Mouse (Mus musculus) liver, adult 2 months (tissue): Measurements from ENCODE around the gene Fam120c. TPM values are rescaled to one million over a fixed set of nuclear protein-coding genes. Genes with fewer than 3 reads are reported as not detected.

Experiments used
- DNase-seq: peaks from one replicate; pipeline ENCODE4 v3.0.0-alpha.2; 2011; ENCODE audit warnings: low read depth, low spot score; ENCODE audit errors: extremely low read depth
- H3K27ac ChIP-seq: fragments of 200-500 bp; replicated peaks from 2 replicates; pipeline ENCODE4 v1.5.1; 2012; ENCODE audit warnings: low read depth, mild to moderate bottlenecking, control low read depth, inconsistent platforms, low read length; ENCODE audit not compliant: insufficient read depth
- H3K27me3 ChIP-seq: fragments of 200-500 bp; 2 replicates; pipeline ENCODE4 v1.6.1; 2012; ENCODE audit warnings: mild to moderate bottlenecking, moderate library complexity, low read length, inconsistent platforms; ENCODE audit not compliant: control insufficient read depth, insufficient read depth
- H3K36me3 ChIP-seq: fragments of 200-500 bp; 2 replicates; pipeline ENCODE4 v1.6.1; 2012; ENCODE audit warnings: low read length, inconsistent platforms; ENCODE audit not compliant: control insufficient read depth, insufficient read depth
- H3K4me1 ChIP-seq: fragments of 200-500 bp; 2 replicates; pipeline ENCODE4 v1.6.1; 2011; ENCODE audit warnings: low read length; ENCODE audit not compliant: control insufficient read depth, insufficient read depth
- H3K4me3 ChIP-seq: fragments of 200-500 bp; 2 replicates; pipeline ENCODE4 v1.5.1; 2011; ENCODE audit warnings: low read depth, mild to moderate bottlenecking, control low read depth, low read length, moderate library complexity; ENCODE audit not compliant: insufficient read depth
- H3K79me2 ChIP-seq: fragments of 200-500 bp; 2 replicates; pipeline ENCODE4 v1.6.1; 2012; ENCODE audit warnings: inconsistent platforms, mild to moderate bottlenecking, low read length, moderate library complexity; ENCODE audit not compliant: control insufficient read depth, insufficient read depth
- H3K9ac ChIP-seq: fragments of 200-500 bp; 2 replicates; pipeline ENCODE4 v1.6.1; 2012; ENCODE audit warnings: low read depth, mild to moderate bottlenecking, control low read depth, inconsistent platforms, low read length
- CTCF ChIP-seq: fragments of 200-500 bp; IDR thresholded peaks from 2 replicates; pipeline ENCODE4 v1.5.1; 2011; ENCODE audit warnings: low read depth, low read length, control low read depth
- POLR2A ChIP-seq: fragments of 200-500 bp; IDR thresholded peaks from 2 replicates; pipeline ENCODE4 v1.6.1; 2011; ENCODE audit warnings: low read length, control low read depth; ENCODE audit not compliant: insufficient read depth; ENCODE audit errors: extremely low read depth
- WGBS: fragments of 180-500 bp; shearing (Covaris S2); methylation state at CpG from one replicate; pipeline ENCODE4 v1.1.7; 2018; 5-methylcytosine and 5-hydroxymethylcytosine counted together
- polyA plus RNA-seq: library from polyadenylated mRNA; depleted of rRNA; stranded (reverse); fragments of >200 nt; gene quantifications from 2 replicates; pipeline ENCODE4 v1.2.3, GENCODE M21; 2012
- total RNA-seq: library from RNA; depleted of rRNA; stranded (reverse); fragments of >200 nt; gene quantifications from 2 replicates; pipeline ENCODE4 v1.2.3, GENCODE M21; 2014

The Fam120c gene
- total and polyA plus RNA-seq, 2 experiments, result 1.1 to 3.0 TPM

DNA sequence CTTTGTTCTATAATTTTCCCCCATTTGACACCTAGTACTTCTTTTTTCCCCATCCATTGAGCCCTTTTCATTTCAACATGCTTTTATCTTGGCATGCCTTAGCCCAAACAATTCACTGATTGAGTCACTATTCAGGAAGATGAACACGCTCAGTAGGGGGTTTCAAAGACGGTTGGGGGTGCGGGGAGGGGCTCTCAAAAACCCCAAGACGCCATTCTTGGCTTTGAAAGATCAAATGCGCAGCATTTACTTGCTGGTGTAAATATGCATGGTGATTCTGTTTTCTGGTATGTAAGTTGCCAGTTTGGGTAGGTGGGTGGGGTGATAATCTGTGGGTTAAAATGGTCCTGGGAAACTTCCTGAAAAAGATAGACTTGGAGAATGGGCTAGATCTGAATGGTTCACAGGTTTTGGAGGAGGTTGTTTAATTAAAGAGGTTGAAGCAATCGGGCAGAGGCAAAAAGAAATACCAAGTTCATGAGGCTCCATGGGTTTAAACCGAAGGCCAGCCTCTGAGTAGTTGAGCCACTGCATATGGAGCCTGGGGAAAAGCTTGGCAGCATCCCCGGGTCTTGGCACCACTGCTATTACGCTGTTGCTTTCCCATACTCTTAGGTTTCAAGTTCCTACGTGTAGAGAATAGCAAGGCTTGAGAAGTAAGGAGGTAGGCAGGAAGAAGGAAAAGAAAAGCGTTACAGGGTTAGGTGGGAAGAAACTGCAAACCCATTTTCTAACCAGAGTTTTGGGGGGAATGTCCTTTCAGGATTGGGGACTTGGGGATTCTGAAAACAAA, 1.6 kb downstream of the Fam120c start:
- Histone ChIP-seq H3K9ac (no peak overlapping the region), H3K27ac (no peak overlapping the region), H3K36me3 (no peaks in the 10 kb centered on the region), H3K27me3 (no peaks in the 10 kb centered on the region), H3K4me3 (no peak overlapping the region), H3K4me1 (no peaks in the 10 kb centered on the region), H3K79me2 (peaks cover 7% of the 10 kb centered on the region; the same call in 1 of the 2 replicates)
- 35% methylated on average over 11 of the region's 11 CpGs for WGBS
- no peak for DNase-seq
- TF ChIP-seq CTCF, result no peak
- TF ChIP-seq POLR2A, result no peak

DNA sequence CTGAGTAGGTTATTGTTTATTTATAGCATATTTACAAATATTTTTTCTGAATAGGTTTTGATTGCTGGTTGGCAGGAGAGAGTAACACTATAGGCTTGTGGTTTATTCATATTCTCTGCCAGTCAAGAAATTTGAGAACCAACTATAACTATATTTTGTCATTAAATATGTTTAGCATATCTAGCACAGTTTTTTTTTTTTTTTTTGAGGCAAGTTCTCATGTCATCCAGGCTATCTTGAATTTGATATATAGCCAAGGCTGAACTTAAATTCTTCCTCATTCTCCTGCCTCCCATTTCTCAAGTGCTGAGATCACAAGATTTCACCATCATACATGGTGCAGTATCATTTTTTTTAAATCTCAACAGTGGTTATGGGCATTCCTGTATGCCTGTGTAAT, 3.3 kb downstream of the Fam120c start:
- Histone ChIP-seq H3K4me1 (no peaks in the 10 kb centered on the region), H3K79me2 (peaks cover 7% of the 10 kb centered on the region; the same call in 1 of the 2 replicates), H3K27ac (no peak overlapping the region), H3K27me3 (no peaks in the 10 kb centered on the region), H3K4me3 (no peak overlapping the region), H3K36me3 (no peaks in the 10 kb centered on the region), H3K9ac (no peak overlapping the region)
- TF ChIP-seq POLR2A (no peak), CTCF (no peak)
- DNase-seq, result no peak

DNA sequence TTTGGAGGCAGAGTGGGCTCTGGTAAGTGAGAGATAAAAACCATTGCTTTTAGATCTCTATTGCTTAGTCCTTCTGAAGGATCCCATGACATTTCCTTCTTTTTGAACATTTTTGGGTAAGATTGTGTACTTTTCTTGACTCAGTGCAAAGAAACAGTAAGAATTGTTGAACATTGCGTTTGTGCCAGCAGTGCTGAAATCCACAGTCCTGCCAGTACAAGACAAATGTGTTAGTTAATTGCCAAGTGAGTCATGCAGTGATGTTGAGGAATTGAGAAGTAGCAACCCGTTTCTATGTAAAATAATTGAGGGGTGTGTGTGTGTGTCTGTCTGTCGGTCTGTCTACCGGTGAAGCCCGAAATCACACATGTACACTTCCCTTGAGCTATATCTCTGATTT, 5.3 kb downstream of the Fam120c start:
- DNase-seq, result peak; percentile 4
- H3K4me1 ChIP-seq, result no peaks in the 10 kb centered on the region
- WGBS, result 74% methylated on average over 5 of the region's 5 CpGs
- H3K4me3 ChIP-seq, result no peak overlapping the region
- no peak overlapping the region for H3K9ac ChIP-seq
- H3K27me3 ChIP-seq, result no peaks in the 10 kb centered on the region
- peaks cover 6% of the 10 kb centered on the region; the same call in 1 of the 2 replicates for H3K79me2 ChIP-seq
- no peak overlapping the region for H3K27ac ChIP-seq
- no peak for TF ChIP-seq POLR2A
- TF ChIP-seq CTCF, result no peak
- H3K36me3 ChIP-seq, result no peaks in the 10 kb centered on the region

DNA sequence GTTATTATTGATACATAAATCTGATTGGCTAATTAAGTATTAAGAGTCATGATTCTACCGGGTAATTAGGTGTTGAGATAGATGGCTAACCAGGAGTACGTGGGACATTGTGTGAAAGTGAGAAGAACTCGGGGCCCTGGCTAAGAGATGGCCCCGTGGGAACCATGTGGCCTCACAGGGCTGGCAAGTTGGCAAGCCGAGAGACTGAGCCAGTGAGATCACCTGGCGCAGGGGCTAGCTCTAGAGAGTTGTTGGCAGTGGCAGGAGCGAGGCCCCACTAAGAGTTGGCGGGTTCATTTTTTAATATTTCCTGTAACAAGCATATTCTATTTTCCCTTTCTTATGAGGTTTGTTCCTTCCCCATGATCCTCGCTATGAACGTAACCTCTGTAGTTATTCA, 74.8 kb downstream of the Fam120c start:
- no peak overlapping the region for H3K27ac ChIP-seq
- DNase-seq, result no peak
- 95% methylated on average over 10 of the region's 10 CpGs for WGBS
- no peak overlapping the region for H3K4me3 ChIP-seq
- no peak overlapping the region for H3K9ac ChIP-seq
- H3K4me1 ChIP-seq, result no peaks in the 10 kb centered on the region
- H3K36me3 ChIP-seq, result no peaks in the 10 kb centered on the region
- TF ChIP-seq CTCF (no peak), POLR2A (no peak)
- H3K79me2 ChIP-seq, result no peaks in the 10 kb centered on the region
- H3K27me3 ChIP-seq, result no peaks in the 10 kb centered on the region

DNA sequence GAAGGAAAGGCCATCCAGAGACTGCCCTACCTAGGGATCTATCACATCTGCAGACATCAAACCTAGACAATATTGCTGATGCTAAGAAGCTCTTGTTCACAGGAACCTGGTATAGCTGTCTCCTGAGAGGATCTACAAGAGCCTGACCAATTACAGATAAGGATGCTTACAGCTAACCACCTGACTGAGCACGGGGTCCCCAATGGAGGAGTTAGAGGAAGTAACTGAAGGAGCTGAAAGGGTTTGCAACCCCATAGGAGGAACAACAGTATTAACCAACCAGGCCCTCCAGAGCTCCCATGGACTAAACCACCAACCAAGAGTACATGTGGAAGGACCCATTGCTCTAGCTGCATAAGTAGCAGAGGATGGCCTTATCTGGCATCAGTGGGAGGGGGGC, 76.8 kb downstream of the Fam120c start:
- 79% methylated on average over 1 of the region's 1 CpGs for WGBS
- DNase-seq, result no peak
- Histone ChIP-seq H3K9ac (no peak overlapping the region), H3K4me1 (no peaks in the 10 kb centered on the region), H3K27me3 (no peaks in the 10 kb centered on the region), H3K27ac (no peak overlapping the region), H3K4me3 (no peak overlapping the region), H3K79me2 (no peaks in the 10 kb centered on the region), H3K36me3 (no peaks in the 10 kb centered on the region)
- TF ChIP-seq POLR2A (no peak), CTCF (no peak)

DNA sequence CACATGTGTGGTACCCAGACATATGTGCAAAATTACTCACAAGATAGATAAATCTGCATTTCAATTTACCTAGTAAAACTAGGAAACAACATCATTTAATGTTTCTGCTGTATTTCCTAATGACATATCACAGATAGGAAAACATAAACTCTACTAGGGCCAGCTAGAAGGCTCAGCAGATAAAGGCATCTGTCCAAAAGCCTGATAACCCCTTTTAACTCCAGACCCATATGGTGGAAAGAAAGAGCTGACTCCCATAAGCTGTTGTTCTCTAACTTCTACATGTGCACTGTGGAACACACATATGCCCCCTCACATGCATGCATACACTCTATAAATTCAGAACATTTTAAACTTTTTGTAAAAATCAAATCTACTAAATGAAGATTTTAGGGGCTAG, 99.7 kb downstream of the Fam120c start:
- Histone ChIP-seq H3K4me1 (peaks cover 2% of the 10 kb centered on the region; the same call in 1 of the 2 replicates), H3K9ac (no peak overlapping the region), H3K36me3 (no peaks in the 10 kb centered on the region), H3K4me3 (no peak overlapping the region), H3K27ac (no peak overlapping the region), H3K79me2 (no peaks in the 10 kb centered on the region), H3K27me3 (no peaks in the 10 kb centered on the region)
- no peak for DNase-seq
- TF ChIP-seq POLR2A (no peak), CTCF (no peak)
